Mouse (Mus musculus) CH12.LX (cell line): ENCODE measurements at regions not wholly inside any gene's neighbourhood (a gene's known extent, or its start where the extent isn't known, plus 50 kb on each side); places are given as distances from the start of the nearest gene placed in this dataset.

Source experiments
- DNase-seq: peaks from one replicate; pipeline ENCODE4 v3.0.0-alpha.2; 2013; ENCODE audit errors: extremely low read depth
- H3K27ac ChIP-seq: 2 replicates; pipeline ENCODE4 v1.5.1; 2012; ENCODE audit warnings: low read depth, mild to moderate bottlenecking, control low read depth, moderate library complexity; ENCODE audit not compliant: insufficient read depth
- H3K27me3 ChIP-seq: replicated peaks from 2 replicates; pipeline ENCODE3; 2012; ENCODE audit warnings: inconsistent platforms
- H3K36me3 ChIP-seq, 2 experiments: replicated peaks in 1 of 2; 2 replicates each; pipeline versions ENCODE3 to v1.6.1; 2012; ENCODE audit warnings: inconsistent platforms in 1 of 2, low read length in 1 of 2, mild to moderate bottlenecking in 1 of 2, mixed read lengths in 1 of 2, moderate library complexity in 1 of 2; ENCODE audit not compliant: control insufficient read depth in 1 of 2, insufficient read depth in 1 of 2
- H3K4me1 ChIP-seq, 2 experiments: 2 replicates each; pipeline ENCODE4 v1.6.1; 2012; ENCODE audit warnings: inconsistent platforms in 1 of 2, moderate library complexity in 1 of 2; ENCODE audit not compliant: insufficient read depth in 2 of 2, control insufficient read depth in 1 of 2
- H3K4me2 ChIP-seq: 2 replicates; pipeline ENCODE4 v1.6.1; 2012; ENCODE audit warnings: low read depth, mild to moderate bottlenecking, control low read depth; ENCODE audit not compliant: poor library complexity, insufficient read depth, severe bottlenecking
- H3K4me3 ChIP-seq, 3 experiments: fragments of 150-350 bp in 1 of 3; sonication (generic) in 1 of 3; replicated peaks in 1 of 3; 2 replicates each; pipeline versions ENCODE3 to v1.5.1; 2011 to 2012; ENCODE audit warnings: low read depth in 2 of 3, low read length in 2 of 3, mild to moderate bottlenecking in 2 of 3, moderate library complexity in 2 of 3, control low read depth in 1 of 3, improper control_type of control experiment in 1 of 3, inconsistent platforms in 1 of 3, mixed read lengths in 1 of 3; ENCODE audit not compliant: poor library complexity in 1 of 3
- H3K79me2 ChIP-seq: replicated peaks from 2 replicates; pipeline ENCODE4 v1.6.1; 2012; ENCODE audit warnings: mild to moderate bottlenecking, moderate library complexity; ENCODE audit not compliant: control insufficient read depth, poor library complexity, insufficient read depth, severe bottlenecking; ENCODE audit errors: extremely low read depth
- H3K9ac ChIP-seq: 2 replicates; pipeline ENCODE4 v1.6.1; 2012; ENCODE audit warnings: low read depth, mild to moderate bottlenecking, control low read depth, moderate library complexity; ENCODE audit not compliant: insufficient read depth
- H3K9me3 ChIP-seq: replicated peaks from 2 replicates; pipeline ENCODE3; 2012; ENCODE audit warnings: low read length, inconsistent platforms, mixed read lengths
- CHD2 ChIP-seq: IDR thresholded peaks from 2 replicates; pipeline ENCODE4 v1.6.1; 2011; ENCODE audit warnings: low read length, improper control_type of control experiment
- E2F4 ChIP-seq: IDR thresholded peaks from 2 replicates; pipeline ENCODE4 v1.6.1; 2011; ENCODE audit warnings: low read depth, low read length, improper control_type of control experiment; ENCODE audit not compliant: insufficient replicate concordance
- ETS1 ChIP-seq: conservative IDR thresholded peaks from 2 replicates; pipeline ENCODE4 v1.6.1; 2012; ENCODE audit warnings: low read depth, mild to moderate bottlenecking, inconsistent platforms, low read length, improper control_type of control experiment, moderate library complexity
- IRF4 ChIP-seq: IDR thresholded peaks from 2 replicates; pipeline ENCODE4 v1.6.1; 2014; ENCODE audit warnings: low read depth, mild to moderate bottlenecking, inconsistent platforms, low read length, improper control_type of control experiment
- JUN ChIP-seq: IDR thresholded peaks from 2 replicates; pipeline ENCODE4 v1.6.1; 2011; ENCODE audit warnings: low read depth, mild to moderate bottlenecking, low read length, improper control_type of control experiment, moderate library complexity; ENCODE audit not compliant: insufficient read depth
- MAFK ChIP-seq: IDR thresholded peaks from 2 replicates; pipeline ENCODE4 v1.6.1; 2011; ENCODE audit warnings: low read length, improper control_type of control experiment; ENCODE audit not compliant: insufficient replicate concordance
- MAX ChIP-seq: IDR thresholded peaks from 2 replicates; pipeline ENCODE4 v1.6.1; 2011; ENCODE audit warnings: low read length, improper control_type of control experiment
- MEF2A ChIP-seq: IDR thresholded peaks from 2 replicates; pipeline ENCODE4 v1.6.1; 2014; ENCODE audit warnings: low read depth, mild to moderate bottlenecking, inconsistent platforms, low read length, improper control_type of control experiment, borderline replicate concordance
- NRF1 ChIP-seq: IDR thresholded peaks from 2 replicates; pipeline ENCODE4 v1.6.1; 2014; ENCODE audit warnings: low read depth, mild to moderate bottlenecking, inconsistent platforms, low read length, improper control_type of control experiment, moderate library complexity
- PAX5 ChIP-seq: IDR thresholded peaks from 2 replicates; pipeline ENCODE4 v1.6.1; 2012; ENCODE audit warnings: low read length, inconsistent platforms, mixed read lengths
- POLR2A ChIP-seq: IDR thresholded peaks from 2 replicates; pipeline ENCODE4 v1.6.1; 2011; ENCODE audit warnings: low read depth, mild to moderate bottlenecking, improper control_type of control experiment, low read length
- POLR2AphosphoS2 ChIP-seq: IDR thresholded peaks from 2 replicates; pipeline ENCODE4 v1.6.1; 2011; ENCODE audit warnings: low read depth, low read length, improper control_type of control experiment
- RAD21 ChIP-seq: IDR thresholded peaks from 2 replicates; pipeline ENCODE4 v1.6.1; 2011; ENCODE audit warnings: low read depth, mild to moderate bottlenecking, low read length, improper control_type of control experiment, moderate library complexity
- UBTF ChIP-seq: IDR thresholded peaks from 2 replicates; pipeline ENCODE4 v1.6.1; 2012; ENCODE audit warnings: low read depth, mild to moderate bottlenecking, inconsistent platforms, low read length, improper control_type of control experiment, moderate library complexity
- USF2 ChIP-seq: conservative IDR thresholded peaks from 2 replicates; pipeline ENCODE4 v1.6.1; 2011; ENCODE audit warnings: low read depth, low read length, improper control_type of control experiment
- ZKSCAN1 ChIP-seq: IDR thresholded peaks from 2 replicates; pipeline ENCODE4 v1.6.1; 2012; ENCODE audit warnings: low read depth, inconsistent platforms, low read length, improper control_type of control experiment, borderline replicate concordance
- ZNF384 ChIP-seq: IDR thresholded peaks from 2 replicates; pipeline ENCODE4 v1.6.1; 2012; ENCODE audit warnings: low read depth, low read length, improper control_type of control experiment, inconsistent platforms
- dilution Hi-C: fragments of 300-500 bp; cut with MboI; formaldehyde crosslinking; loops from 2 replicates; pipeline ENCODE4 v1.14.3; 2020; ENCODE audit warnings: low sequenced_read_pairs; ENCODE audit not compliant: extremely low pct_unique_long_range_greater_than_20kb, extremely low pct_ligation_motif_present
- in situ Hi-C: fragments of 300-500 bp; cut with MboI; formaldehyde crosslinking; loops from 3 replicates; pipeline ENCODE4 v1.14.3; 2019; ENCODE audit warnings: low sequenced_read_pairs, low pct_ligation_motif_present, low pct_unique_long_range_greater_than_20kb, mixed read lengths

DNA sequence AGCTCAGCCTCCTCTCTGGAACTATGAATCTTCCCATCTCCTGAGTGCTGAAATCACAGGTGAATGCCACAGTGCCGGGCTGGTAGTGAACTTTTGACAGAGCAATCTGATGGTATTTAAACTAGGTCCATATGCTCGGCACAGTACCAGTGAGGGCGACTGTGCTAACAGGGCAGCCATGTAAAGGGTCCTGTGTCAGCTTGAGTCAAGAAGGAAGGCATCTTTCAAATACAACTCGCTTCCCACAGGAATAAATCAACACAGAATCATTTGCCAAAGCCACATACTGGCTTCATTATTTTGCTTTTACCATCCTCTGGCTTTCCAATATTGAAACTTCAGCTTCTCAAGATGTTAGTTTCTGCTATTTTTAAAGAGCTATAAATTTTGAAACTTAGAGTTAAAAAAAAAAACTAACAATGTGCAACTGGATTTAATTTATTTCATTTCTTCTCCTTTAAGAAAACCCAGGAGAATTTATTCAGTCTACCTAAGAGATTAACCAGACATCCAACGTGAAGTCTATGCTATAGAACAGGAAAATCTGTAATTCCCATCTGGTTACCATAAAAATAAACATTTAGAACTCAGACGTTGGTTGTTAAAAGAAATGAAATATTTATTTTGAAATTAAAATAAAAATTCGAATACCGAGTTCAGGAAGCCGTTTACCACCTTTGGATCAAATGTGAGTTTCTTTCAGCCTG, 108.8 kb upstream of the Spin1 start:
- TF ChIP-seq POLR2A (no peak), JUN (no peak), CHD2 (no peak), NRF1 (no peak), MEF2A (no peak), UBTF (no peak), MAX (no peak), MAFK (no peak), ETS1 (no peak)

DNA sequence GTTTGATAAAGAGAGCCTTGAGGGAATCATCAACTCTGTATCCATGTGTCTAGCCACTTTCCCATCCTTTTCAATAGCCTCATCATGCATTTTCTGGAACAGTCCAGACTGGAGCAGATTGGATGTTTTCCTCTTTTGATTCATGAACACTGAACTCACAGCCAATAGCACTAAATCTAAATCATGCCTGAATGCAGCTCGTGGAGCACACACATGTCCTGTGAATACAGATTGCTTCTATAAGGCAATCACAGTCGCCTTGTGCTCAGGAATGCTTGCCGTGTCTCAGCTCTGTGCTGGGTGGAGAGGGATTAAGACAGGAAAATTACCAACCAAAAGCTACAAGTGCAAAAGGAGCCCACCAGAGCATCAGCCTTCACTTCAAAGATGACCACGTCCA, 100.9 kb upstream of the Spin1 start:
- Histone ChIP-seq H3K4me1 (no peaks in the 10 kb centered on the region), H3K36me3 (no peaks in the 10 kb centered on the region), H3K27ac (no peak overlapping the region), H3K9me3 (peaks cover 2% of the 10 kb centered on the region), H3K27me3 (no peaks in the 10 kb centered on the region), H3K4me3 (no peak overlapping the region), H3K4me2 (no peak overlapping the region), H3K9ac (no peak overlapping the region), H3K79me2 (no peaks in the 10 kb centered on the region)
- no peak for TF ChIP-seq ZKSCAN1
- TF ChIP-seq POLR2AphosphoS2, result no peak
- no peak for TF ChIP-seq E2F4
- no peak for TF ChIP-seq IRF4
- TF ChIP-seq RAD21, result no peak
- no peak for TF ChIP-seq PAX5
- TF ChIP-seq USF2, result no peak
- no peak for TF ChIP-seq ZNF384
- no peak for DNase-seq
- dilution Hi-C loops, result no loop called here
- in situ Hi-C loops, result no loop called here

More for the DNA sequence above, 108.8 kb upstream of the Spin1 start:
- Histone ChIP-seq H3K27me3 (no peaks in the 10 kb centered on the region), H3K4me3 (no peak overlapping the region), H3K4me1 (no peaks in the 10 kb centered on the region), H3K9me3 (peaks cover 5% of the 10 kb centered on the region), H3K36me3 (no peaks in the 10 kb centered on the region), H3K79me2 (no peaks in the 10 kb centered on the region), H3K4me2 (no peak overlapping the region), H3K9ac (no peak overlapping the region), H3K27ac (no peak overlapping the region)
- dilution Hi-C loops (no loop called here), in situ Hi-C loops (no loop called here)
- no peak for DNase-seq
